Mouse (Mus musculus) olfactory bulb, adult 2 months (tissue): ENCODE measurements around the gene Gnas.

Experiments used
- CTCF ChIP-seq: fragments of 200-500 bp; IDR thresholded peaks from 2 replicates; pipeline ENCODE4 v1.5.1; 2012; ENCODE audit warnings: low read depth, mild to moderate bottlenecking, low read length, moderate library complexity; ENCODE audit not compliant: insufficient read depth
- POLR2A ChIP-seq: fragments of 200-500 bp; IDR thresholded peaks from 2 replicates; pipeline ENCODE4 v1.6.1; 2012; ENCODE audit warnings: mild to moderate bottlenecking, low read depth, low read length, moderate library complexity; ENCODE audit not compliant: insufficient read depth

DNA sequence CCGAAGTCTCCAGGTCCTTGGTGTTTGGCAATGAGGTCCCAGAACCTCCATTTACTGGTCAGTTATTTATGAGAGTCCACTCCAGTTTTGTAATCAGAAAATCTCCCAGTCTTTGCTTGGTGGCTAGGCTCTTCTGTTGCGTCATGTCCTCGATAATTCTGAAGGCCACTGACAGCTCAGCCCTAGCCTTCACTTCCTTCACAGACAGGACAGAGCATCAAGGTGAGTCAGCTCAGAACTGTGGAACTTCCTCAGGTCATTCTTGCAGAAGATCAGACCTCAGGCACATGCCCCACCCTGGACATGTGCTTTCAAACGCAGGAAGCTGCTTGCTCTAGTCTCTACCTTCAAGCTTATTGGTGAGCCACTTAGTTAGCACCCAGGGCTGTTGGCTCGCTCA, 109.3 kb downstream of the Gnas start:
- TF ChIP-seq CTCF = no peak
- TF ChIP-seq POLR2A = no peak
